Mouse (Mus musculus) midbrain, postnatal 0 days (tissue): ENCODE results near the gene Itga1. TPM values are rescaled to one million over a fixed set of nuclear protein-coding genes. Genes with fewer than 3 reads are reported as not detected.
A peak's percentile ranks its signal among the peaks of the same experiment; 100 is the strongest.

ENCODE experiments used
- ATAC-seq: fragments of 200-750 bp; cut with Nextera tagmentation; 2 replicates; pipeline ENCODE4 v1.8.0; 2017; ENCODE audit warnings: moderate number of reproducible peaks, mild to moderate bottlenecking, moderate TSS enrichment, moderate library complexity; ENCODE audit not compliant: low FRiP score
- DNase-seq: peaks from one replicate; pipeline ENCODE4 v3.0.0-alpha.2; 2015; ENCODE audit warnings: low spot score
- H3K27ac ChIP-seq: fragments of 300-500 bp; sonication (generic); 2 replicates; pipeline ENCODE4 v1.5.1; 2014; ENCODE audit warnings: low read depth, mild to moderate bottlenecking, low read length, mixed read lengths
- H3K27me3 ChIP-seq: fragments of 300-500 bp; sonication (generic); 2 replicates; pipeline ENCODE4 v1.6.1; 2014; ENCODE audit warnings: low read length, control low read depth, mixed read lengths; ENCODE audit not compliant: insufficient read depth
- H3K36me3 ChIP-seq: fragments of 300-500 bp; sonication (generic); 2 replicates; pipeline ENCODE4 v1.6.1; 2014; ENCODE audit warnings: low read length, control low read depth, mixed read lengths; ENCODE audit not compliant: insufficient read depth
- H3K4me1 ChIP-seq: fragments of 300-500 bp; sonication (generic); 2 replicates; pipeline ENCODE4 v1.6.1; 2014; ENCODE audit warnings: mild to moderate bottlenecking, control low read depth, antibody characterized with exemption, low read length, mixed read lengths; ENCODE audit not compliant: insufficient read depth
- H3K4me2 ChIP-seq: fragments of 300-500 bp; sonication (generic); 2 replicates; pipeline ENCODE4 v1.6.1; 2014; ENCODE audit warnings: low read depth, mild to moderate bottlenecking, low read length, mixed read lengths; ENCODE audit not compliant: poor library complexity, severe bottlenecking
- H3K4me3 ChIP-seq: fragments of 300-500 bp; sonication (generic); 2 replicates; pipeline ENCODE4 v1.5.1; 2014; ENCODE audit warnings: low read depth, mild to moderate bottlenecking, low read length, moderate library complexity
- H3K9ac ChIP-seq: fragments of 300-500 bp; sonication (generic); replicated peaks from 2 replicates; pipeline ENCODE4 v1.6.1; 2014; ENCODE audit warnings: mild to moderate bottlenecking, low read length, moderate library complexity, mixed read lengths; ENCODE audit not compliant: poor library complexity, severe bottlenecking
- H3K9me3 ChIP-seq: fragments of 300-500 bp; sonication (generic); 2 replicates; pipeline ENCODE4 v1.6.1; 2016; ENCODE audit warnings: low read length, control low read depth
- CTCF ChIP-seq: IDR thresholded peaks from 2 replicates; pipeline ENCODE4 v1.5.1; 2016; ENCODE audit warnings: antibody characterized with exemption, mild to moderate bottlenecking
- WGBS: fragments of 180-500 bp; shearing (Covaris S2); extraction: QIAGEN DNeasy Blood & Tissue Kit; methylation state at CpG from one replicate; pipeline ENCODE4 v1.1.7; 2014; 5-methylcytosine and 5-hydroxymethylcytosine counted together
- polyA plus RNA-seq: library from polyadenylated mRNA; unstranded; fragments of >200 nt; fragmentation: Nextera tagmentation; extraction: Ambion mirVana; gene quantifications from 2 replicates; pipeline ENCODE4 v1.2.1, GENCODE M21; 2015
- total RNA-seq: library from RNA; depleted of rRNA; stranded (reverse); fragments of >200 nt; gene quantifications from 2 replicates; pipeline ENCODE4 v1.2.3, GENCODE M21; 2014

The Itga1 gene
- total and polyA plus RNA-seq, 2 experiments from 2014 or later: 3.6 to 8.5 TPM

- ATAC-seq (no peak), DNase-seq (no peak)
- H3K27me3 ChIP-seq: no peaks in the 10 kb centered on the region
- H3K9ac ChIP-seq: no peak overlapping the region
- 88% methylated on average over 5 of the region's 5 CpGs for WGBS
- no peaks in the 10 kb centered on the region for H3K36me3 ChIP-seq
- no peak overlapping the region for H3K4me2 ChIP-seq
- no peaks in the 10 kb centered on the region for H3K4me1 ChIP-seq
- no peak overlapping the region for H3K27ac ChIP-seq
- H3K4me3 ChIP-seq: no peak overlapping the region
- H3K9me3 ChIP-seq: no peaks in the 10 kb centered on the region
- TF ChIP-seq CTCF: no peak
Observed at GRCm38 (mm10) chr13:115002155-115002554, 99.6 kb downstream of the Itga1 start.

GRCm38 (mm10) chr13:114999582-114999981, 102.2 kb downstream of the Itga1 start:
- ATAC-seq: no peak
- H3K4me2 ChIP-seq: no peak overlapping the region
- no peaks in the 10 kb centered on the region for H3K36me3 ChIP-seq
- 93% methylated on average over 4 of the region's 4 CpGs for WGBS
- DNase-seq: no peak
- H3K9ac ChIP-seq: no peak overlapping the region
- no peak for TF ChIP-seq CTCF
- H3K27me3 ChIP-seq: no peaks in the 10 kb centered on the region
- no peak overlapping the region for H3K4me3 ChIP-seq
- no peak overlapping the region for H3K27ac ChIP-seq
- no peaks in the 10 kb centered on the region for H3K9me3 ChIP-seq
- no peaks in the 10 kb centered on the region for H3K4me1 ChIP-seq

- ATAC-seq (no peak), DNase-seq (no peak)
- no peak for TF ChIP-seq CTCF
- Histone ChIP-seq H3K27me3 (no peaks in the 10 kb centered on the region), H3K36me3 (no peaks in the 10 kb centered on the region), H3K4me1 (no peaks in the 10 kb centered on the region), H3K9ac (no peak overlapping the region), H3K9me3 (no peaks in the 10 kb centered on the region), H3K4me3 (no peak overlapping the region), H3K27ac (no peak overlapping the region), H3K4me2 (no peak overlapping the region)
- 96% methylated on average over 10 of the region's 10 CpGs for WGBS
Observed at GRCm38 (mm10) chr13:114998100-114998499, 103.7 kb downstream of the Itga1 start.

- Histone ChIP-seq H3K4me1 (peaks cover 3% of the 10 kb centered on the region; the same call in 1 of the 2 replicates), H3K9ac (no peak overlapping the region), H3K36me3 (no peaks in the 10 kb centered on the region), H3K4me3 (no peak overlapping the region), H3K4me2 (peak overlapping the region; percentile 20; the same call in 1 of the 2 replicates), H3K27ac (no peak overlapping the region), H3K9me3 (no peaks in the 10 kb centered on the region), H3K27me3 (no peaks in the 10 kb centered on the region)
- 32% methylated on average over 14 of the region's 14 CpGs for WGBS
- no peak for TF ChIP-seq CTCF
- peak; percentile 61 for DNase-seq
- ATAC-seq: peak; percentile 58
Observed at GRCm38 (mm10) chr13:114992260-114993014, 109.3 kb downstream of the Itga1 start.

- Histone ChIP-seq H3K27ac (no peak overlapping the region), H3K36me3 (no peaks in the 10 kb centered on the region), H3K4me2 (no peak overlapping the region), H3K9ac (no peak overlapping the region), H3K9me3 (no peaks in the 10 kb centered on the region), H3K4me3 (no peak overlapping the region), H3K27me3 (no peaks in the 10 kb centered on the region), H3K4me1 (peaks cover 2% of the 10 kb centered on the region; the same call in 1 of the 2 replicates)
- ATAC-seq (no peak), DNase-seq (no peak)
- TF ChIP-seq CTCF: no peak
- 70% methylated on average over 6 of the region's 6 CpGs for WGBS
Observed at GRCm38 (mm10) chr13:114987668-114988067, 114.1 kb downstream of the Itga1 start.

GRCm38 (mm10) chr13:114987161-114987560, 114.6 kb downstream of the Itga1 start:
- Histone ChIP-seq H3K4me3 (no peak overlapping the region), H3K27ac (no peak overlapping the region), H3K36me3 (no peaks in the 10 kb centered on the region), H3K27me3 (no peaks in the 10 kb centered on the region), H3K9ac (no peak overlapping the region), H3K4me1 (no peaks in the 10 kb centered on the region; the same call in 1 of the 2 replicates), H3K4me2 (no peak overlapping the region), H3K9me3 (no peaks in the 10 kb centered on the region)
- TF ChIP-seq CTCF: peak; percentile 33
- DNase-seq: no peak
- no peak for ATAC-seq
- 72% methylated on average over 2 of the region's 2 CpGs for WGBS
